Mouse (Mus musculus): ENCODE measurements at regions not wholly inside any gene's neighbourhood (a gene's known extent, or its start where the extent isn't known, plus 50 kb on each side); places are given as distances from the start of the nearest gene placed in this dataset.

DNA sequence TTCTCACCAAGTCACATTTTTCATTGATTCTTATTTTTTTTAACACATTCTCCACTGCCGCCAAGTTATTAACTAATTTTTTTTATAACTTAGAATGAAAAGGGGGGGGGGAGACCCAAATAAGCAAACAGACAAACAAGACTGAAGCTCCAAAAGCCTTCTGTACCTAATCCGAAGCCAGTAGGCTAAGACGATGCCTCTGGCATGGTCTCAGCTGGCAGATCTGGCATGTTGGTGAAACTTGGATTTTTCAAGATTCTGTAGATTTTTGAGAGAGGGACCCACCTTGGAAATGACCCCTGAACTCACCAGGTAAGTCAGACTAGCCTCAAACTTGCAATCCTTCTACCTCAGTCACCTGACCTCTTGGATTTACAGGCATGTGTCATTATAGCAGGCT lies 208.7 kb downstream of the Cd47 start:
- TF ChIP-seq CTCF (IDR thresholded peaks at IDR 0.05; ENCODE audit: extremely low read depth, insufficient read length, insufficient replicate concordance, low read depth, low read length), result no peak
- TF ChIP-seq POLR2A (IDR thresholded peaks at IDR 0.05; ENCODE audit: low read depth, low read length), result no peak
